Mouse (Mus musculus) forebrain, embryonic 15.5 days (tissue): Measurements from ENCODE around the gene Trim72. TPM values are rescaled to one million over a fixed set of nuclear protein-coding genes. Genes with fewer than 3 reads are reported as not detected.
"Not testable (repeated sequence)": the region's sequence is repeated elsewhere in the genome, so short reads cannot be mapped to it uniquely, and the experiment has no call there.

Experiments used
- ATAC-seq: fragments of 200-750 bp; cut with Nextera tagmentation; replicated peaks from 2 replicates; pipeline ENCODE4 v1.8.0; 2017; ENCODE audit warnings: mild to moderate bottlenecking, moderate TSS enrichment, moderate library complexity
- H3K27ac ChIP-seq: fragments of 300-500 bp; sonication (generic); replicated peaks from 2 replicates; pipeline ENCODE4 v1.5.1; 2015; ENCODE audit warnings: mild to moderate bottlenecking, inconsistent platforms
- H3K27me3 ChIP-seq: fragments of 300-500 bp; sonication (generic); 2 replicates; pipeline ENCODE4 v1.6.1; 2015; ENCODE audit warnings: inconsistent platforms
- H3K36me3 ChIP-seq: fragments of 300-500 bp; sonication (generic); 2 replicates; pipeline ENCODE4 v1.6.1; 2015; ENCODE audit warnings: mild to moderate bottlenecking, inconsistent platforms
- H3K4me1 ChIP-seq: fragments of 300-500 bp; sonication (generic); 2 replicates; pipeline ENCODE4 v1.6.1; 2015; ENCODE audit warnings: inconsistent platforms
- H3K4me2 ChIP-seq: fragments of 300-500 bp; sonication (generic); replicated peaks from 2 replicates; pipeline ENCODE4 v1.6.1; 2015; ENCODE audit warnings: mild to moderate bottlenecking, inconsistent platforms
- H3K4me3 ChIP-seq: fragments of 300-500 bp; sonication (generic); 2 replicates; pipeline ENCODE4 v1.5.1; 2015; ENCODE audit warnings: mild to moderate bottlenecking, inconsistent platforms
- H3K9ac ChIP-seq: fragments of 300-500 bp; sonication (generic); replicated peaks from 2 replicates; pipeline ENCODE4 v1.6.1; 2015; ENCODE audit warnings: mild to moderate bottlenecking, inconsistent platforms
- H3K9me3 ChIP-seq: fragments of 300-500 bp; sonication (generic); 2 replicates; pipeline ENCODE4 v1.6.1; 2016; ENCODE audit warnings: inconsistent platforms
- whole genome bisulfite sequencing: fragments of 180-500 bp; shearing (Covaris S2); methylation state at CpG from one replicate; pipeline ENCODE4 v1.1.7; 2015; ENCODE audit warnings: mixed read lengths; 5-methylcytosine and 5-hydroxymethylcytosine counted together
- polyA plus RNA-seq: library from polyadenylated mRNA; unstranded; fragments of >200 nt; fragmentation: Nextera tagmentation; extraction: Ambion mirVana; gene quantifications from 2 replicates; pipeline ENCODE4 v1.2.1, GENCODE M21; 2015

Gene Trim72
- polyA plus RNA-seq, 1 experiment from 2014 or later: not detected

DNA sequence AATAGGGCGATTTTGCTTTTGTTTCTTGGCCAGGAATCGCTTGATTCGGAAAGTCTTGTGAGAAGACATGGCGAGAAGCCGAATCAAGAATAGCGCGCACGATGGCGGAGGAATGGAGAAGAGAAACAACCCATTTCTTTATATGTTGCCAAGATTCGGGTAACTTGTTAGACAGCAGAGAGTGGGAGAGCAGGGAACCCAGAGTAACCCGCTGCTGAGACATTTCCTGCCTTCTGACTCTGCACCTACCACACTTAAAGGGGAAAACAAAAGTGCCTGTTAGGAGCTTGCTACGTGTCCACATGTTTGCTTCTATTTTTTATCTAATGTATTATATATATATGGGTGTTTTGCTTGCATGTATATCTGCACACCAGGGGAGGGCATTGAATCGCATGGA lies 9.4 kb downstream of the Trim72 start:
- WGBS: 92% methylated on average over 13 of the region's 13 CpGs
- Histone ChIP-seq H3K4me3 (no peak overlapping the region), H3K27ac (no peak overlapping the region), H3K4me1 (no peaks in the 10 kb centered on the region), H3K36me3 (no peaks in the 10 kb centered on the region), H3K4me2 (no peak overlapping the region), H3K9me3 (no peaks in the 10 kb centered on the region), H3K27me3 (no peaks in the 10 kb centered on the region), H3K9ac (no peak overlapping the region)
- ATAC-seq: no peak

DNA sequence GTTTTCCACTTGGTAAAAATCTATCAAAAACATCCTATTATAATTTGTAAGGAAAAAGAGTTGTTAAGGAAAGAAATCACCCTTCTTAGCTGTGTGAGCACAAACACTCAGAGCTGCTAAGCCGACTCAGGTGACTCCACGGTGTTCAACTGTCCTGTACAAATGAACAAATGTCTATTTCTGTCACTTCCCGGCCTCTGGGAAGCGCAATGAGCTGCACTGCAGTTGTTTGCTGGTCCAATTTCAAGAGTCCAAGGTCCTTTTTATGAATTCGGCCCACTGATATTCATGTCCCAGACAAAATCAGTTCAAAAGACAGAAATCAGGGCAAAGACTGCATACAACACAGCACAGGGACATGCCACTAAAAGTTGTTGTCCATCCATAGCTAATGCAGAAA lies 12.4 kb downstream of the Trim72 start:
- not testable (repeated sequence) for H3K9ac ChIP-seq, H3K4me2 ChIP-seq, H3K4me1 ChIP-seq, H3K9me3 ChIP-seq, H3K27ac ChIP-seq, H3K36me3 ChIP-seq, H3K4me3 ChIP-seq, ATAC-seq, H3K27me3 ChIP-seq
- 86% methylated on average over 5 of the region's 5 CpGs for WGBS

DNA sequence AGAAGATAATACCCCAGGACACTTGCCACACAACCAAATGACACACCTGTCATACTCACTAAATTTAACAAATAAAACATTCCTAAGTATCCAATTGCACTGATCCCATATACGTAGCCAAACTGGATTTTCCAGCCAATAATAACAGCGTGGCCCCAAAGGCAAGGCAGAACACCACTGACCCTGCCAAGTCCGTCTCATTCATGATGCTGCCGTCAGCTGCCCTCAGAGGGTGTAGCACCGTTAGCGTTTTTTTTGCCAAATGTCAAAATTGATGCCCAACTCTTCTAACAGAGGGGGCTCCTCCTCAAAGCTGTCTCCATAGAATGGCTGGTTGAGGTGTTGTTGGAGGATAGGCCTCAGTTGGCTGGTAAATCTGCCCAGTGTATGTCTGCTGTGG lies 12.9 kb downstream of the Trim72 start:
- H3K9ac ChIP-seq: no peak overlapping the region
- H3K36me3 ChIP-seq: no peaks in the 10 kb centered on the region
- ATAC-seq: no peak
- 90% methylated on average over 6 of the region's 6 CpGs for WGBS
- H3K4me3 ChIP-seq: no peak overlapping the region
- H3K4me2 ChIP-seq: no peak overlapping the region
- H3K4me1 ChIP-seq: no peaks in the 10 kb centered on the region
- no peak overlapping the region for H3K27ac ChIP-seq
- H3K9me3 ChIP-seq: no peaks in the 10 kb centered on the region
- H3K27me3 ChIP-seq: no peaks in the 10 kb centered on the region

DNA sequence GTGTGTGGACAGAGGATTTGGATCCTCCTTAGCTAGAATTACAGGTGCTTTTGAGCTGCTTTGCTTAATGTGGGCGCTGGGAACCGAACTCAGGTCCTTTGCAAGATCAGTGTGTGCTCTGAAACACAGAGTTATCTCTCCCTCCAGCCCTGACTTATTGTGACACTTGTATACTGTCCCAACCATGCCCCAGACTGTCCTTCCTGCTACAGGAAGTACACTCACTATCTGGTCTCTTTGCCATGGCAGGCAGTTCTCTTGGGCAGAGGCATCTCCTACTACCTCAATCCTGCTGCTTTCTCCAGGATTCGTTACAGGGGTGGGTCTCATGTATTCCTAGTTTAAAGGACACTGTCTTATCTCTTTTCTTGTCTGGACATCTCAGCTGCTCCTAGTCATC lies 14.5 kb downstream of the Trim72 start:
- no peak overlapping the region for H3K9ac ChIP-seq
- WGBS: 91% methylated on average over 3 of the region's 3 CpGs

DNA sequence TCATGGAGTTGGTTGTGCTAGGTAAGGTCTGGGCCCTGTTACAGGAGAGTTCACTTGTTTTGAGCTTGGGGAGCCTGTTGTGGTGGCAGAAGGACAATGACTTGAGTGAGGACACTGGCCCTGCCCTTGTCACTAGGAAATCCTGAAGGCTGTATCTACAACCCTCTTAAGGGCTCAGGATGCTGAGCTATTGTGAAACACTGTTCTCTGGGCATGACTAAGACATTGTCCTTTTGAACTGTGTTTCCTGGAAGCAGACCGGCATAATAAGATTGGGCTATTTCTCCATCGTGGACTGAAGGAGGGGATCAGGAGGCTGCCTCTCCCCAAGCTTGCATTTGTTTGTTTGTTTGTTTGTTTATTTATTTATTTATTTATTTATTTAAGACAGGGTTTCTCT lies 15.4 kb downstream of the Trim72 start:
- Histone ChIP-seq H3K9ac (no peak overlapping the region), H3K4me1 (no peaks in the 10 kb centered on the region), H3K4me2 (no peak overlapping the region), H3K27ac (no peak overlapping the region), H3K4me3 (no peak overlapping the region), H3K36me3 (no peaks in the 10 kb centered on the region), H3K27me3 (no peaks in the 10 kb centered on the region), H3K9me3 (no peaks in the 10 kb centered on the region)
- no peak for ATAC-seq
- 90% methylated on average over 2 of the region's 2 CpGs for WGBS

More for the DNA sequence above, 14.5 kb downstream of the Trim72 start:
- Histone ChIP-seq H3K36me3 (no peaks in the 10 kb centered on the region), H3K27ac (no peak overlapping the region), H3K4me2 (no peak overlapping the region), H3K27me3 (no peaks in the 10 kb centered on the region), H3K9me3 (no peaks in the 10 kb centered on the region), H3K4me3 (no peak overlapping the region), H3K4me1 (no peaks in the 10 kb centered on the region)
- ATAC-seq: no peak

DNA sequence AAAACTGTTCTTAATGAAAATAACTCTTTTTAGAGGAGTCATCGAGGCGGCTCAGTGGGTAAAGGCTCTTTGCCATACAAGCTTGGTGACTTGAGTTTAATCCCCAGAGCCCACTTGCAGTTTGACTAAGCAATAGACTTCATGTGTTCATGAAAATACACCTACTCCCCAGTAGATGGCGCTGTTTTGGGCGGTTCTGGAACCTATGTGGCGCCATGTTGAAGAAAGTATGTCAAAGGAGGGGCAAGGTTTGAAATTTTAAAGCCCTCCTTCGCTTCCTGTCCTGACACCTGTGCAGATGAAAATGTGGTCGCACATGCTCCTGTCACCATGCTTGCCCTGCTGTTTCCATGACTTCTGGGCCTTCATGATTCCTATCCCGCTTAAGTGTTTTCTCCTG lies 19.2 kb downstream of the Trim72 start:
- H3K27ac ChIP-seq: no peak overlapping the region
- no peaks in the 10 kb centered on the region for H3K27me3 ChIP-seq
- H3K9ac ChIP-seq: no peak overlapping the region
- H3K9me3 ChIP-seq: no peaks in the 10 kb centered on the region
- H3K4me1 ChIP-seq: no peaks in the 10 kb centered on the region
- H3K36me3 ChIP-seq: no peaks in the 10 kb centered on the region
- ATAC-seq: no peak
- no peak overlapping the region for H3K4me3 ChIP-seq
- WGBS: 66% methylated on average over 8 of the region's 8 CpGs
- no peak overlapping the region for H3K4me2 ChIP-seq

DNA sequence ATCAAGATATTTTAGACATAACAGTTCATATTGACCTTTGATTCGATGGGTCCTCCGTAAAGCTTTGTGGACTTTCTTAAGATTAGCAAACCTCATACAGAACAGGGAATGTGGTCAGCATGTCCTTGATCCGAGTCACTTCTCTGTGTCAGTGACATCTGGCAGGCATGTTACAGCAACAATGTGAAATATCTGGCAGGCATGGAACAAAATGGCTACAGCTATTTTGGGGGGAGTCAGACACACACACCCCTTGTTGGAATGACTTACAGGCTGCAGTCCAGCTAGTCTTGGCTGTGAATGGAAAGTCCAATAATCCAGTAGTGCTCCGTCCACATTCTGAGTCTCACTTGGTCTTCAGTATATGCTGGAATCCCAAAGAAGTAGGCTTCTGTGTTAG lies 19.8 kb downstream of the Trim72 start:
- no peak for ATAC-seq
- Histone ChIP-seq H3K9me3 (no peaks in the 10 kb centered on the region), H3K4me2 (no peak overlapping the region), H3K4me1 (no peaks in the 10 kb centered on the region), H3K27ac (no peak overlapping the region), H3K9ac (no peak overlapping the region), H3K36me3 (no peaks in the 10 kb centered on the region), H3K4me3 (no peak overlapping the region), H3K27me3 (no peaks in the 10 kb centered on the region)
- 95% methylated on average over 4 of the region's 4 CpGs for WGBS

DNA sequence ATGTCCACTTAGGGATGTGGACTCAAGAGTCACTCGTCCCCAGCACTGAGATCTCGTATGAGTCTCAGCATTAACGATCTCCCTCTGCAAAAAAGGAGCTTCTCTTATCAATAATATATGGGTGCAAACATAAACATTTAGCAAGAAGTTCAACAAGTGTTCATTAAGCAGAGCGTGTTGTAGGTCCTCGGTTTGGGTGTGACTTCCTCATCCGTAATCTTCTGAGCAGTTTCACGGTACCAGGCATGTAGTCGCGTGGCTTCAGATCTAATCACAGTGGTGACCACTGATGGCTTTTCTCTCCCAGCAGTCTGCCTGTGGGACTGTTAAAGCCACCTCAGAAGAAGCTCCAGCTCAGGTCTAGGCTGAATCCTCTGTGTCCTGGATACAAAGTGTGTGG lies 20.6 kb downstream of the Trim72 start:
- Histone ChIP-seq H3K27ac (no peak overlapping the region), H3K9ac (no peak overlapping the region), H3K36me3 (no peaks in the 10 kb centered on the region), H3K4me3 (no peak overlapping the region), H3K4me1 (no peaks in the 10 kb centered on the region), H3K4me2 (no peak overlapping the region), H3K27me3 (no peaks in the 10 kb centered on the region), H3K9me3 (no peaks in the 10 kb centered on the region)
- no peak for ATAC-seq
- WGBS: 97% methylated on average over 9 of the region's 9 CpGs

DNA sequence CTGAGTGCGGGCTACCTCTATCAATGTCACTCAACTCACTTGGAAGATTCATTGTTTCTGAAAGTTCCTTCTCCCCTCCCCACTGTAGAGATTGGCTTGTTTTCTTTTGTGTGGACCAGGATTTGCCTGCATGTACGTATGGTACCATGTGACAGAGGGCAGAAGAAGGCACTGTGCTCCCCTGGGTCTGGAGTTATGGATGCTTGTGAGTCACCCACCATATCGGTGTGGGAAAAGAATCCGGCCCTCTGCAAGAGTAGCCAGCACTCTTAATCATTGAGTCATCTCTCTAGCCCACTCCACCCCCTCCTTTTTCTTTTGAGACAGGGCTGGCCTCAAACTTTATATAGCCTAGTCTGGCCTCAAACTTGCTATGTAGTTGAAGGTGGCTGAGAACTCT lies 21.2 kb downstream of the Trim72 start:
- WGBS: 84% methylated on average over 4 of the region's 4 CpGs

DNA sequence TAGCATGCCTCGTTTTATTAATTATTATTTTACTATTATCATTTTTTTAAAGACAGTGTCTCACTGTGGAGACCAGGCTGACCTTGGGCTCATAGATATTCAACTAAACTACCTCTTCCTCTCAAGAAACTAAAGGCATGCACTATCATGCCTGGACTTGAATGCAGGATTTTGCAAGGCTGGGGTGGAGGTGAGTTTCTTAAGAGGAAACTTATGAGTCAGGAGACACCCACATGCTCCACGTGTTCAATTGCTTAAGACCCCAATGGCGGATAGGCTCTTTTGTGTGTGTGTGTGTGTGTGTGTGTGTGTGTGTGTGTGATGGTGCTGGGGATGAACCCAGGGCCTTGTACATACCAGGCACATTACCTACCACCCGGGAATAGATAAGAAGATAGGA lies 21.6 kb downstream of the Trim72 start:
- H3K9ac ChIP-seq: no peak overlapping the region
- no peaks in the 10 kb centered on the region for H3K9me3 ChIP-seq
- H3K4me3 ChIP-seq: no peak overlapping the region
- no peaks in the 10 kb centered on the region for H3K27me3 ChIP-seq
- no peak for ATAC-seq
- no peaks in the 10 kb centered on the region for H3K4me1 ChIP-seq
- H3K27ac ChIP-seq: no peak overlapping the region
- WGBS: 83% methylated on average over 4 of the region's 4 CpGs
- H3K4me2 ChIP-seq: no peak overlapping the region
- no peaks in the 10 kb centered on the region for H3K36me3 ChIP-seq

More for the DNA sequence above, 21.2 kb downstream of the Trim72 start:
- Histone ChIP-seq H3K36me3 (no peaks in the 10 kb centered on the region), H3K4me3 (no peak overlapping the region), H3K9ac (no peak overlapping the region), H3K9me3 (no peaks in the 10 kb centered on the region), H3K27ac (no peak overlapping the region), H3K4me2 (no peak overlapping the region), H3K4me1 (no peaks in the 10 kb centered on the region), H3K27me3 (no peaks in the 10 kb centered on the region)
- ATAC-seq: no peak

DNA sequence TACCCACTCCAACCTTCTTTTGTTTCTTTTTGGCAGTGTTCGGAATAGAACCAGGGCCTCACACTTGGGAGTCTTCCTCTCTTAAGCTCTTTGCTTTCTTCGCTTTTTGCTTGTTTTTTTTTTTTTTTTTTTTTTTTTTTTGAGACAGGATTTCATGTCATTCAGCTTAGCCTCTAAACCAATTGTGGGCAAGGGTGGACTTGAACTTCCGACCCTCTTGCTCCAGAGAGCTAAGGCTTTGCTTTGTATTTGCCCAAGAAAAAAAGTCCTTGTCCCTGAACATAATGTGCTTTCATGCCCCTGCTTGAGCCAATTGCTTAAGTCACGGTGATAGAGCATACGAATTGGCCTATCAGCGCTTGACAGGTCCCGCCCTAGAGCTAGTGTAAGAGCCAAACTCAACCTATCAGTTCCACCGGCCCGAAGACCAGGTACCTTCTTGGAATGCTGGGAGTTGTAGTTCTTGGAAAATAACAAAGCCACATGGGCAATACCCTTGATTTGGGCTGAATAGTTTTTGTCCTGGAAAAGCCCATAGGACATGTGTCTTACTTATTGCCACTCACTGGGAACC lies 27.7 kb downstream of the Trim72 start:
- Histone ChIP-seq H3K9me3 (no peaks in the 10 kb centered on the region), H3K4me2 (no peak overlapping the region), H3K9ac (no peak overlapping the region), H3K27me3 (no peaks in the 10 kb centered on the region), H3K36me3 (no peaks in the 10 kb centered on the region), H3K4me3 (no peak overlapping the region), H3K4me1 (no peaks in the 10 kb centered on the region), H3K27ac (no peak overlapping the region)
- no peak for ATAC-seq
- 40% methylated on average over 9 of the region's 9 CpGs for WGBS

DNA sequence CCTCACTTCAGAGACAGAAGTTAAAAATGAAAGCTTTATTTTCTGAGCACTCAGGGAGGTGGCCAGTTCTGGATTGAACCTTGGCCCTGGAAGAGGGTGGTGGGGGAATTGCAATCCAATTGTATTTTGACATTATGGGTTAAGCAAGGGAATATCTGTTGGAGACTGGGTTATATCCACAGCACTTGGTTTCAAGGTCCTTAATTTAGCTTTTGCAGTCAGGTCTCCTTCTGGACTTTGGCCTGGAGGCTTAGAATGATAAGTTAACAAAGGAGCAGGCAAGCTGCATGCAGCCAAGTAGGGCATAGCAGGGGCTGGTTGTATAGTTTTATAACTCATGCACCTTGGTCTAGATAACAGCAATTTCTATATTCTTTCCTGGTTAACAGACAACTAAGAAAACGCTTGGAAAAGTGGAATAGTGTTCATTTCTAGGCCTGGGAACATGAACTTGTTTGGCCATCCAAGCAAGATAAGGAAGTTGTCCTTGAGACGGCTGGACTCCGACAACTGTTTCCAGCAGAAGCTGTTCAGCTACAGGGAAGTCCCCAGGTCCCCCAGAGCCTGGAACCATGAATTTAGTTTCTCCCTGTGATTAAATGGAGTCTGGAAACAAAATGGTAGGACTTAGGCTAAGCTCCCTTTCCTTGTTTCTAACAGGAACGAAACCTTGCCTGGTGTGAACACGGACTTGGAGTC lies 28.7 kb downstream of the Trim72 start:
- 89% methylated on average over 5 of the region's 5 CpGs for WGBS
- no peak overlapping the region for H3K27ac ChIP-seq

DNA sequence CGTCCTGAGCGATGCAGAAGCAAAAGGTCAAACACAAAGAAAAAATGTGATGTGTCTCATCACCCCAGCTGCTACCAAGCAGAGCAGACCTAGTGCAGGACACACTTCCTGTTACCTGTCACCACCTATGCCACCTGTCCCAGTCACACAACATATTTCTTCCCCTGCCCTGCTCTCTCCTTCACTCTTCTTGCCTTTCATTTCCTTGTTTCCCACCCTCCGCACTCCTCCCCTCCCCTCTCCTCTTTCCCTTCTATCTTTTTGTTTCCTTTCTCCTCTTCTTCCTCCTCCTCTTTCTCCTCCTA lies 29.2 kb downstream of the Trim72 start:
- H3K9ac ChIP-seq: no peak overlapping the region
- no peak for ATAC-seq
- H3K9me3 ChIP-seq: no peaks in the 10 kb centered on the region
- no peaks in the 10 kb centered on the region for H3K27me3 ChIP-seq
- no peaks in the 10 kb centered on the region for H3K36me3 ChIP-seq
- no peak overlapping the region for H3K4me3 ChIP-seq
- WGBS: 98% methylated on average over 3 of the region's 3 CpGs
- no peak overlapping the region for H3K27ac ChIP-seq
- no peak overlapping the region for H3K4me2 ChIP-seq
- H3K4me1 ChIP-seq: no peaks in the 10 kb centered on the region

More for the DNA sequence above, 28.7 kb downstream of the Trim72 start:
- no peak for ATAC-seq
- no peaks in the 10 kb centered on the region for H3K4me1 ChIP-seq
- H3K4me2 ChIP-seq: no peak overlapping the region
- H3K36me3 ChIP-seq: no peaks in the 10 kb centered on the region
- H3K27me3 ChIP-seq: no peaks in the 10 kb centered on the region
- H3K4me3 ChIP-seq: no peak overlapping the region
- no peak overlapping the region for H3K9ac ChIP-seq
- H3K9me3 ChIP-seq: no peaks in the 10 kb centered on the region
